Mouse (Mus musculus): ENCODE measurements around the gene Krtcap3. TPM values are rescaled to one million over a fixed set of nuclear protein-coding genes. Genes with fewer than 3 reads are reported as not detected.

Krtcap3 gene
- total RNA-seq, 1 experiment: 10.5 TPM

- no peak overlapping the region for H3K4me3 ChIP-seq (ENCODE audit: insufficient read depth in 1 of 2, low read depth in 1 of 2, low read length in 2 of 2, poor library complexity in 1 of 2, severe bottlenecking in 1 of 2)
- H3K9me3 ChIP-seq (ENCODE audit: control insufficient read depth, insufficient read depth, low read depth, low read length): no peaks in the 10 kb centered on the region
- in situ Hi-C loops (cut with MboI; ENCODE audit: low sequenced_read_pairs in 2 of 2, unreplicated experiment in 2 of 2): no loop called here
- peaks cover 3 to 30% of the 10 kb centered on the region in 2 experiments; a peak in 3 of 4 replicates for H3K4me1 ChIP-seq (ENCODE audit: control insufficient read depth in 2 of 2, insufficient read depth in 2 of 2, low read length in 2 of 2, poor library complexity in 1 of 2)
- H3K9ac ChIP-seq (ENCODE audit: insufficient read depth, low read depth, low read length, poor library complexity, severe bottlenecking): no peak overlapping the region
- H3K27ac ChIP-seq (ENCODE audit: insufficient read depth, low read depth, low read length, poor library complexity, severe bottlenecking): no peak overlapping the region
- H3K36me3 ChIP-seq (ENCODE audit: control insufficient read depth, insufficient read depth, low read length, poor library complexity, severe bottlenecking): peaks cover 19% of the 10 kb centered on the region
- TF ChIP-seq ZC3H11A (IDR thresholded peaks at IDR 0.05; ENCODE audit: borderline replicate concordance, low read depth, low read length): no peak
- no peak for TF ChIP-seq MAFK (IDR thresholded peaks at IDR 0.05; ENCODE audit: insufficient read depth, low read depth, low read length)
- no peak for TF ChIP-seq CHD2 (IDR thresholded peaks at IDR 0.05; ENCODE audit: low read depth, low read length)
- no peak for TF ChIP-seq HCFC1 (IDR thresholded peaks at IDR 0.05; ENCODE audit: borderline replicate concordance, insufficient read depth, low read length)
- no peak for TF ChIP-seq ZNF384 (IDR thresholded peaks at IDR 0.05; ENCODE audit: low read depth, low read length)
- no peak for DNase-seq (ENCODE audit: low read depth, low spot score)
Measured at GRCm38 (mm10) chr5:31254452-31254851, 3.0 kb downstream of the Krtcap3 start.

- no peak overlapping the region for H3K9ac ChIP-seq (ENCODE audit: insufficient read depth, low read depth, low read length, poor library complexity, severe bottlenecking)
- in situ Hi-C loops (cut with MboI; ENCODE audit: low sequenced_read_pairs in 2 of 2, unreplicated experiment in 2 of 2): no loop called here
- no peak for DNase-seq (ENCODE audit: low read depth, low spot score)
- no peak overlapping the region for H3K27ac ChIP-seq (ENCODE audit: insufficient read depth, low read depth, low read length, poor library complexity, severe bottlenecking)
- peaks cover 3 to 30% of the 10 kb centered on the region in 2 experiments; a peak in 3 of 4 replicates for H3K4me1 ChIP-seq (ENCODE audit: control insufficient read depth in 2 of 2, insufficient read depth in 2 of 2, low read length in 2 of 2, poor library complexity in 1 of 2)
- H3K36me3 ChIP-seq (ENCODE audit: control insufficient read depth, insufficient read depth, low read length, poor library complexity, severe bottlenecking): peaks cover 17% of the 10 kb centered on the region
- no peak overlapping the region for H3K4me3 ChIP-seq (ENCODE audit: insufficient read depth in 1 of 2, low read depth in 1 of 2, low read length in 2 of 2, poor library complexity in 1 of 2, severe bottlenecking in 1 of 2)
- TF ChIP-seq CHD2 (IDR thresholded peaks at IDR 0.05; ENCODE audit: low read depth, low read length): no peak
- H3K9me3 ChIP-seq (ENCODE audit: control insufficient read depth, insufficient read depth, low read depth, low read length): no peaks in the 10 kb centered on the region
Measured at GRCm38 (mm10) chr5:31254901-31255300, 3.4 kb downstream of the Krtcap3 start.

GRCm38 (mm10) chr5:31255381-31255780 is 3.9 kb downstream of the Krtcap3 start:
- Histone ChIP-seq H3K9ac (ENCODE audit: insufficient read depth, low read depth, low read length, poor library complexity, severe bottlenecking) (no peak overlapping the region), H3K4me1 (ENCODE audit: control insufficient read depth in 2 of 2, insufficient read depth in 2 of 2, low read length in 2 of 2, poor library complexity in 1 of 2) (peaks cover 3 to 30% of the 10 kb centered on the region in 2 experiments; a peak in 3 of 4 replicates), H3K36me3 (ENCODE audit: control insufficient read depth, insufficient read depth, low read length, poor library complexity, severe bottlenecking) (peaks cover 13% of the 10 kb centered on the region), H3K9me3 (ENCODE audit: control insufficient read depth, insufficient read depth, low read depth, low read length) (no peaks in the 10 kb centered on the region), H3K4me3 (ENCODE audit: insufficient read depth in 1 of 2, low read depth in 1 of 2, low read length in 2 of 2, poor library complexity in 1 of 2, severe bottlenecking in 1 of 2) (no peak overlapping the region), H3K27ac (ENCODE audit: insufficient read depth, low read depth, low read length, poor library complexity, severe bottlenecking) (no peak overlapping the region)
- DNase-seq (ENCODE audit: low read depth, low spot score): no peak
- TF ChIP-seq ZNF384 (IDR thresholded peaks at IDR 0.05; ENCODE audit: low read depth, low read length) (no peak), CHD2 (IDR thresholded peaks at IDR 0.05; ENCODE audit: low read depth, low read length) (no peak), HCFC1 (IDR thresholded peaks at IDR 0.05; ENCODE audit: borderline replicate concordance, insufficient read depth, low read length) (no peak), MAFK (IDR thresholded peaks at IDR 0.05; ENCODE audit: insufficient read depth, low read depth, low read length) (no peak), ZC3H11A (IDR thresholded peaks at IDR 0.05; ENCODE audit: borderline replicate concordance, low read depth, low read length) (no peak)
- in situ Hi-C loops (cut with MboI; ENCODE audit: low sequenced_read_pairs in 2 of 2, unreplicated experiment in 2 of 2): no loop called here

GRCm38 (mm10) chr5:31255971-31256370 is 4.5 kb downstream of the Krtcap3 start:
- Histone ChIP-seq H3K27ac (ENCODE audit: insufficient read depth, low read depth, low read length, poor library complexity, severe bottlenecking) (no peak overlapping the region), H3K4me1 (ENCODE audit: control insufficient read depth in 2 of 2, insufficient read depth in 2 of 2, low read length in 2 of 2, poor library complexity in 1 of 2) (peaks cover 3 to 27% of the 10 kb centered on the region in 2 experiments; a peak in 3 of 4 replicates), H3K9me3 (ENCODE audit: control insufficient read depth, insufficient read depth, low read depth, low read length) (no peaks in the 10 kb centered on the region), H3K4me3 (ENCODE audit: insufficient read depth in 1 of 2, low read depth in 1 of 2, low read length in 2 of 2, poor library complexity in 1 of 2, severe bottlenecking in 1 of 2) (no peak overlapping the region), H3K9ac (ENCODE audit: insufficient read depth, low read depth, low read length, poor library complexity, severe bottlenecking) (no peak overlapping the region), H3K36me3 (ENCODE audit: control insufficient read depth, insufficient read depth, low read length, poor library complexity, severe bottlenecking) (peaks cover 12% of the 10 kb centered on the region)
- in situ Hi-C loops (cut with MboI; ENCODE audit: low sequenced_read_pairs in 2 of 2, unreplicated experiment in 2 of 2): no loop called here
- no peak for DNase-seq (ENCODE audit: low read depth, low spot score)
- no peak for TF ChIP-seq MAFK (IDR thresholded peaks at IDR 0.05; ENCODE audit: insufficient read depth, low read depth, low read length)
- TF ChIP-seq CHD2 (IDR thresholded peaks at IDR 0.05; ENCODE audit: low read depth, low read length): no peak
- no peak for TF ChIP-seq HCFC1 (IDR thresholded peaks at IDR 0.05; ENCODE audit: borderline replicate concordance, insufficient read depth, low read length)

GRCm38 (mm10) chr5:31257616-31258015 is 6.1 kb downstream of the Krtcap3 start:
- H3K9ac ChIP-seq (ENCODE audit: insufficient read depth, low read depth, low read length, poor library complexity, severe bottlenecking): no peak overlapping the region
- no peak overlapping the region for H3K27ac ChIP-seq (ENCODE audit: insufficient read depth, low read depth, low read length, poor library complexity, severe bottlenecking)
- no peaks in the 10 kb centered on the region for H3K9me3 ChIP-seq (ENCODE audit: control insufficient read depth, insufficient read depth, low read depth, low read length)
- no peak for TF ChIP-seq MAFK (IDR thresholded peaks at IDR 0.05; ENCODE audit: insufficient read depth, low read depth, low read length)
- TF ChIP-seq ZC3H11A (IDR thresholded peaks at IDR 0.05; ENCODE audit: borderline replicate concordance, low read depth, low read length): no peak
- TF ChIP-seq HCFC1 (IDR thresholded peaks at IDR 0.05; ENCODE audit: borderline replicate concordance, insufficient read depth, low read length): no peak
- no peak for TF ChIP-seq ZNF384 (IDR thresholded peaks at IDR 0.05; ENCODE audit: low read depth, low read length)
- TF ChIP-seq CHD2 (IDR thresholded peaks at IDR 0.05; ENCODE audit: low read depth, low read length): no peak
- DNase-seq (ENCODE audit: low read depth, low spot score): no peak
- in situ Hi-C loops (cut with MboI; ENCODE audit: low sequenced_read_pairs in 2 of 2, unreplicated experiment in 2 of 2): no loop called here
- H3K4me1 ChIP-seq (ENCODE audit: control insufficient read depth in 2 of 2, insufficient read depth in 2 of 2, low read length in 2 of 2, poor library complexity in 1 of 2): peaks cover 0 to 22% of the 10 kb centered on the region in 2 experiments; a peak in 2 of 4 replicates
- no peak overlapping the region for H3K4me3 ChIP-seq (ENCODE audit: insufficient read depth in 1 of 2, low read depth in 1 of 2, low read length in 2 of 2, poor library complexity in 1 of 2, severe bottlenecking in 1 of 2)
- peaks cover 10% of the 10 kb centered on the region for H3K36me3 ChIP-seq (ENCODE audit: control insufficient read depth, insufficient read depth, low read length, poor library complexity, severe bottlenecking)

Data from ES-E14 (cell line).